Mouse (Mus musculus): ENCODE measurements around the gene Tnni3k.

- TF ChIP-seq CTCF (conservative IDR thresholded peaks at IDR 0.05 in 1 of 2, IDR thresholded peaks at IDR 0.05 in 1 of 2; ENCODE audit: low read depth in 2 of 2, low read length in 2 of 2), result no peak
- TF ChIP-seq EP300 (IDR thresholded peaks at IDR 0.05; ENCODE audit: low read length), result no peak
- TF ChIP-seq USF1 (IDR thresholded peaks at IDR 0.05; ENCODE audit: low read depth, low read length), result no peak
- no peak for TF ChIP-seq POLR2A (IDR thresholded peaks at IDR 0.05; ENCODE audit: low read depth, low read length)
- TF ChIP-seq NELFE (IDR thresholded peaks at IDR 0.05; ENCODE audit: low read depth, low read length), result no peak
- TF ChIP-seq UBTF (IDR thresholded peaks at IDR 0.05; ENCODE audit: low read depth, low read length), result no peak
- TF ChIP-seq ZC3H11A (IDR thresholded peaks at IDR 0.05; ENCODE audit: low read depth, low read length), result no peak
- no peak for TF ChIP-seq RCOR1 (conservative IDR thresholded peaks at IDR 0.05; ENCODE audit: low read depth, low read length)
- TF ChIP-seq MYC (IDR thresholded peaks at IDR 0.05; ENCODE audit: low read depth, low read length), result no peak
- TF ChIP-seq MXI1 (IDR thresholded peaks at IDR 0.05; ENCODE audit: low read depth, low read length), result no peak
- no peak for TF ChIP-seq JUND (conservative IDR thresholded peaks at IDR 0.05; ENCODE audit: low read depth, low read length)
- no peak for TF ChIP-seq ETS1 (conservative IDR thresholded peaks at IDR 0.05; ENCODE audit: low read depth, low read length)
- TF ChIP-seq MEF2A (IDR thresholded peaks at IDR 0.05; ENCODE audit: borderline replicate concordance, low read depth, low read length), result no peak
These were observed 239.0 kb downstream of the Tnni3k start for GRCm38 (mm10) chr3:154816231-154816630.
